Mouse (Mus musculus) cerebellum, adult 2 months (tissue): ENCODE results near the gene Pxdc1. TPM values are rescaled to one million over a fixed set of nuclear protein-coding genes. Genes with fewer than 3 reads are reported as not detected.

Source experiments
- DNase-seq, 2 experiments: peaks; one replicate each; pipeline ENCODE4 v3.0.0; 2021
- H3K27ac ChIP-seq: fragments of 200-500 bp; 2 replicates; pipeline ENCODE4 v1.5.1; 2012; ENCODE audit warnings: low read length, control low read depth, inconsistent platforms; ENCODE audit not compliant: insufficient read depth
- H3K27me3 ChIP-seq: fragments of 200-500 bp; 2 replicates; pipeline ENCODE4 v1.6.1; 2012; ENCODE audit warnings: inconsistent platforms, mild to moderate bottlenecking, low read length, moderate library complexity; ENCODE audit not compliant: control insufficient read depth, insufficient read depth
- H3K4me1 ChIP-seq: fragments of 200-500 bp; 2 replicates; pipeline ENCODE4 v1.6.1; 2011; ENCODE audit warnings: low read length; ENCODE audit not compliant: control insufficient read depth, insufficient read depth
- H3K4me3 ChIP-seq: fragments of 200-500 bp; replicated peaks from 2 replicates; pipeline ENCODE3; 2011; ENCODE audit warnings: mild to moderate bottlenecking, low read depth, low read length, control low read depth; ENCODE audit not compliant: insufficient read depth
- CTCF ChIP-seq: fragments of 200-500 bp; IDR thresholded peaks from 2 replicates; pipeline ENCODE4 v1.5.1; 2011; ENCODE audit warnings: low read depth, mild to moderate bottlenecking, control low read depth, low read length, moderate library complexity, borderline replicate concordance; ENCODE audit not compliant: insufficient read depth
- POLR2A ChIP-seq: fragments of 200-500 bp; IDR thresholded peaks from 2 replicates; pipeline ENCODE4 v1.6.1; 2011; ENCODE audit warnings: low read length, control low read depth, borderline replicate concordance; ENCODE audit not compliant: insufficient read depth
- WGBS: fragments of 180-500 bp; shearing (Covaris S2); methylation state at CpG from one replicate; pipeline ENCODE4 v1.1.7; 2018; 5-methylcytosine and 5-hydroxymethylcytosine counted together
- polyA plus RNA-seq: library from polyadenylated mRNA; depleted of rRNA; stranded (reverse); fragments of >200 nt; gene quantifications from 2 replicates; pipeline ENCODE4 v1.2.3, GENCODE M21; 2012

Pxdc1 gene
- polyA plus RNA-seq, 1 experiment = 5.7 TPM

DNA sequence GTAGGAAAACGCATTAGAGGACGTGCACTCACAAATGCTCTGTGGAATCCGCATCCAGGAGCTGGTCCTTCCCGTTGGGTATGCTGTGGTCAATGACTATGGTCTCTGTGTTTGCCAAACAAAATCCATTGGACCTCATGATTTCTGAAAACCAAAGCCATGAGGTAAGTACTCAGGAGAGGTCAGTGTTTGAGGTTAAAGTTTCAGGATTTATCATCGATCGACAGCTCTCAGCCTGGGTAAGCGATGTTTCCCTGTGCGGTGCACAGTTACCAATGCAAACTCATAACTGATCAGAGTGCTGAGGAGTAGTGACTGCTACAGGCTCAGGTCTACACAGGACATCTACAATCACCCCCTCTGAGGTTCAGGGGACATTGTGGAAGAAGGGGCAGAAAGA is 23.0 kb downstream of the Pxdc1 start:
- H3K27ac ChIP-seq = no peak overlapping the region
- H3K4me3 ChIP-seq = no peak overlapping the region
- no peak for TF ChIP-seq CTCF
- 96% methylated on average over 8 of the region's 8 CpGs for WGBS
- DNase-seq = no peak
- no peaks in the 10 kb centered on the region for H3K27me3 ChIP-seq
- no peaks in the 10 kb centered on the region for H3K4me1 ChIP-seq

DNA sequence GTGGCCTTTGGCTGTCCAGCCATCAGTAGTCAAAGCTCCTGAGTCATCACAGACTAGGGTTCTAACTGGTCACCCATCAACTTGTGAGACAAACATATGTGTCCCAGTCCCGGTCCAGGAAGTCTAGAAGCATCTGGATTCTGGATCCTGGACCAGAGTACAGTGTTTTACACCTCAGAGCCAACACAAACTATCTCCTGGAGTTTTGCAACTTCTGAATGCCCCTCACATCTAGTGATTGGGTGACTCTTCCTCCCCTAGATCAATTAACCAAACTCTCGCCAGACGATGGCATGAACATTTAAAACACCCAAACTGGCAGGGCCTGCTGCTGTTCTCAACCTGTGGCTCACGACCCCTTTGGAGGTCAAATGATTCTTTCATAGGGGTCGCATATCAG is 23.5 kb downstream of the Pxdc1 start:
- WGBS = 92% methylated on average over 5 of the region's 5 CpGs
- no peaks in the 10 kb centered on the region for H3K4me1 ChIP-seq
- TF ChIP-seq POLR2A (no peak), CTCF (no peak)

DNA sequence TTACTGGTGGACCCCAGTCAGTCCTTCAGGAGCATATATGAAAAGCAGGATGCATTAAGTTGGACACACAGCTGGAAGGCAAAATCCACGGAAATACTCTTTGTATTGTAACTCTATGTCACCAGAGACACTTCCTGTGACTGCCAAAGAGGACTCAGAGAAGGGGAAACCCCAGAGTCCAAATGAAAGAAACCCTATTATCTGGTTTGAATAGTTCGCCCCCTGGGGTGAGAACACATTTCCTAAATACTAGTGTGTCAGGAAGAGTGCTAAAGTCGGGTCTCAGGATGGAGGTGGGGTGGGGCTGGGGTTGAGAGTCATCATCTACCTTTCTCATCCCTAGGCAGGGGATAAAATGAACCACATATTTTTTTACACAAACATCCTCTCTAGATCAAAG is 25.8 kb downstream of the Pxdc1 start:
- Histone ChIP-seq H3K4me1 (no peaks in the 10 kb centered on the region), H3K27ac (no peak overlapping the region), H3K4me3 (no peak overlapping the region), H3K27me3 (no peaks in the 10 kb centered on the region)
- TF ChIP-seq CTCF = no peak
- TF ChIP-seq POLR2A = no peak
- WGBS = 31% methylated on average over 3 of the region's 3 CpGs
- no peak for DNase-seq

More for the DNA sequence above, 23.5 kb downstream of the Pxdc1 start:
- no peak for DNase-seq
- no peak overlapping the region for H3K27ac ChIP-seq
- H3K27me3 ChIP-seq = no peaks in the 10 kb centered on the region
- H3K4me3 ChIP-seq = no peak overlapping the region

DNA sequence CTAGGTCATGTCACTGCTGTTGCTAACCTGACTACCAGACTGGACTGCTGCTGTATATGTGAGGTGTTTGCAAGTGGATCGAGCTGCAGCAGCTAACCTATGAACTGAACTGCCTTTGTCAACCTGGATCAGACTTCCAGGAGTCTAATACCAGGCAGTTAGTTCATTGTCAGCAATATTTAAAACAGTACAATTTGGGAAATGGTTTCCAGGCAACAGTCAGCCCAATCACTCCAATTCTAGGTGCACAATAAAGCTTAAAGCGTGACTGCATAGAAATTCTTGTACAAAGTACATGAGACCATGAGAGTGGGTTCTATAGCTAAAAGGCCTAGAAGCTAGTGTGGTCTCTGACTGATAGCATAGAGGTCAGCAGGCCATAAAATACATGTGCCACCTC is 28.9 kb downstream of the Pxdc1 start:
- TF ChIP-seq CTCF = no peak
- TF ChIP-seq POLR2A = no peak
- Histone ChIP-seq H3K4me1 (no peaks in the 10 kb centered on the region), H3K27me3 (no peaks in the 10 kb centered on the region; the same call in 1 of the 2 replicates), H3K27ac (no peak overlapping the region), H3K4me3 (no peak overlapping the region)
- 82% methylated on average over 2 of the region's 2 CpGs for WGBS
- no peak for DNase-seq

DNA sequence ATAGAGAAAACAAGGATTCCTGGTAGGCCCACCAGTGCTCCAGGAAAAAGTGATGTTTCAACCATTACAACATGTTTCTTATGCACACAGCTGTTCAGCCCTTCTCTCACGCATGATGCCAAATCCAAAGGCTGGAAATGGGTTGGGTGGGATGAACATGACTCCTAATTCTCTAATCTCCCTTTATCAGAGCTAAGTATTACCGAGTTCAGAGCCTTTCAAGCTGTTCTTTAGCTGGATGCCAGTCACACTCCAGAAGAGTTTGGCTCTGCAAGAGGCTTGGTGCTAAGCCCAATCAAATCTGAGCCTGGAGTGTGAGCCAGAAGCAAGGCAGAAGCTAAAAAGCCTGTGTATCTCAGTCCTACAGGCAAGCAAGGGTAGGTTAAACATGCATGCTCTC is 40.9 kb downstream of the Pxdc1 start:
- no peak overlapping the region for H3K4me3 ChIP-seq
- no peaks in the 10 kb centered on the region for H3K27me3 ChIP-seq
- TF ChIP-seq POLR2A (no peak), CTCF (no peak)
- WGBS = 23% methylated on average over 2 of the region's 2 CpGs
- H3K27ac ChIP-seq = no peak overlapping the region
- no peaks in the 10 kb centered on the region for H3K4me1 ChIP-seq
- no peak for DNase-seq

DNA sequence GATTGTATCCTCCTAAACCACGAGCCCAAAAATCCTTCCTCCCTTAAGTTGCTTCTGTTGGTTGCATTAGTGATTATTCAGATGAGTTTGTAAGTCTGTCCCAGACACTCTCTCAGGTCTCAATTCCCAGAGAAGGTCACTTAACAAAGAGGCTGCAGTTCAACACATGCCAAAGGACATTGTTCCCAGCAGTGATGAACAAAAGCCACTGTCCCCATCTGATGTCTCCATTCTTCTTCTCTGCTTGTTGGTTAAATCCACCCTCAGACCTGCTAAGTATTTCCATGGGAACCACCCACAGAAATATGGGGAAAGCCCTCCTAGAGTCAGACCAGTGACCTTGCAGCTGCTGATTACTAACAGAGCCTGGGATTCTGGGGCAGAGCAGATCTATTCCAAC is 43.6 kb downstream of the Pxdc1 start:
- H3K27ac ChIP-seq = no peak overlapping the region
- no peaks in the 10 kb centered on the region for H3K27me3 ChIP-seq
- no peak overlapping the region for H3K4me3 ChIP-seq
- WGBS = 28% methylated on average over 1 of the region's 1 CpGs
- TF ChIP-seq CTCF (no peak), POLR2A (no peak)
- H3K4me1 ChIP-seq = no peaks in the 10 kb centered on the region; the same call in 1 of the 2 replicates
- no peak for DNase-seq

DNA sequence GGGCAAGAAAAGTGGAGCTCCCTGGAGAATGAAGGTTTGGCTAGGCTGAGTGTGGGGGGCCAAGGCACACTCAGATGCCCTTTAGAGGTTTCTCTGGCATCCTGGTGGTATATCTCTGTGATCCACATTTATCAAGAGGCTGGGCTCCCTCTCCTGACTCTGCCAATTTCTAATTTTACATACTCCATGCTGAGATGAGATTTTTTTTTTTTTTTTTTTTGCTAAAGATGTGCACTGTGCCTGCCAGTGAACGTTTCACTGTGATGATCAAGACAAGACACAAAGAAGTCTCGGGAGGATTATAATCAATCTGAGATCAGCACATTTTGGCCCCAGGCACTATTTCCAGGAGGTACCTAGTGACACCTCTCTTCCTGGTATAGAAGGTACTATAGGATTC is 46.2 kb downstream of the Pxdc1 start:
- no peak overlapping the region for H3K4me3 ChIP-seq
- H3K27ac ChIP-seq = no peak overlapping the region
- no peak for DNase-seq
- TF ChIP-seq POLR2A (no peak), CTCF (no peak)
- WGBS = 30% methylated on average over 2 of the region's 2 CpGs
- H3K27me3 ChIP-seq = no peaks in the 10 kb centered on the region
- no peaks in the 10 kb centered on the region; the same call in 1 of the 2 replicates for H3K4me1 ChIP-seq

DNA sequence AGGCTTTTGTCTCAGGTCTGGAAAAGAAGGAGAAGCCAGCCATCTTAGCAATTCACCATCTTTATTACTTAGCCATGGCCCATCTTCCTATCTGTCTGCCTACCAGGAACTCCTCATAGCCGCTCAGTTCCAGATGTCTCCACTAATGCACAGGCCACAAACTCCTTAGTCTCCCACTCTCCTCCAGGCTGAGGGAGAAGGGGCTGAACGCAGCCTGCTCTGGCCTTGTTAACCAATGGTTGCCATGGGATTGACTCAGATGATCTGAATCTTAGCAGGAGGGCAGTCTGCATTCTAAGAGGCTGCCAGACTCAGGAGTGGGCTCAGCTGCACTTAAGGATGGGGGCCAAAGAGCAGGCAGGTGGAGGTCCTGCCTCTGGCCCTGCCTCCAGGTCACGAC is 47.4 kb downstream of the Pxdc1 start:
- Histone ChIP-seq H3K27me3 (no peaks in the 10 kb centered on the region), H3K4me1 (no peaks in the 10 kb centered on the region; the same call in 1 of the 2 replicates), H3K4me3 (no peak overlapping the region), H3K27ac (no peak overlapping the region)
- WGBS = 69% methylated on average over 3 of the region's 3 CpGs
- TF ChIP-seq POLR2A = no peak
- TF ChIP-seq CTCF = no peak
- DNase-seq = no peak

DNA sequence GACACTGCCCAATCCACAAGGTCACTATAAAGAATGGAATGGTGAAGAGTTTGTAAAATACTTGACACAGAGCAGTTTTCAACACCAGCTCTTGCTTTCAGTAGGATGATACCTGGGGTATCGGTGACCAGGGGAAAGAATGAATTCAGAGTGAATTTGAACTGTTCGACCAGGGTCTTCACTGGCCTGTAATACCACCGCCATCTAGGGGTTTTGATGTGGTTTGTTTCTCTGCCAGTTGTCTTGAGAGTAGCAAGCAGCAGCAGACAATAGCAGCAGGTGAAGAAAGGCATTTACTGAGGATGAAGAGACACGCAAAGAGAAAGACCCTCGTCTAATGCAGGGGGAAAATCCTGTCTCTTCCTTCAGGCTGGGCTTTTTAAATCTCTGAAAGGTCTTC is 48.1 kb downstream of the Pxdc1 start:
- no peak for DNase-seq
- TF ChIP-seq CTCF (no peak), POLR2A (no peak)
- Histone ChIP-seq H3K27me3 (no peaks in the 10 kb centered on the region), H3K27ac (no peak overlapping the region), H3K4me3 (no peak overlapping the region), H3K4me1 (no peaks in the 10 kb centered on the region; the same call in 1 of the 2 replicates)
- WGBS = 65% methylated on average over 5 of the region's 5 CpGs
